Mouse (Mus musculus): ENCODE results near the gene Spon1. TPM values are rescaled to one million over a fixed set of nuclear protein-coding genes. Genes with fewer than 3 reads are reported as not detected.
A peak's percentile ranks its signal among the peaks of the same experiment; 100 is the strongest.

The Spon1 gene
- polyA plus RNA-seq, 1 experiment from 2014 or later: 57.4 TPM

- no peak for ATAC-seq (replicated peaks; ENCODE audit: insufficient number of reproducible peaks, insufficient read depth, low FRiP score, low read depth)
- no peak overlapping the region for H3K4me2 ChIP-seq
- 0 out of 2 replicates have a peak, but pooled peaks cover 2% of the 10 kb centered on the region for H3K4me1 ChIP-seq (replicated peaks)
- no peak overlapping the region for H3K27ac ChIP-seq
- no peaks in the 10 kb centered on the region for H3K9me3 ChIP-seq (replicated peaks)
- 71% methylated on average over 7 of the region's 7 CpGs for WGBS
- no peaks in the 10 kb centered on the region for H3K36me3 ChIP-seq
- no peak overlapping the region for H3K9ac ChIP-seq
- no peak overlapping the region for H3K4me3 ChIP-seq
- H3K27me3 ChIP-seq: no peaks in the 10 kb centered on the region
Measured at GRCm38 (mm10) chr7:113879085-113879501, 113.3 kb downstream of the Spon1 start.

- H3K4me2 ChIP-seq: no peak overlapping the region
- no peaks in the 10 kb centered on the region for H3K9me3 ChIP-seq (replicated peaks)
- H3K4me3 ChIP-seq: no peak overlapping the region
- no peak for ATAC-seq (replicated peaks; ENCODE audit: insufficient number of reproducible peaks, insufficient read depth, low FRiP score, low read depth)
- H3K9ac ChIP-seq: no peak overlapping the region
- no peak overlapping the region for H3K27ac ChIP-seq
- H3K36me3 ChIP-seq: no peaks in the 10 kb centered on the region
- H3K4me1 ChIP-seq (replicated peaks): 0 out of 2 replicates have a peak, but pooled peaks cover 2% of the 10 kb centered on the region
- 83% methylated on average over 3 of the region's 3 CpGs for WGBS
- no peaks in the 10 kb centered on the region for H3K27me3 ChIP-seq
Measured at GRCm38 (mm10) chr7:113880021-113880420, 114.2 kb downstream of the Spon1 start.

- Histone ChIP-seq H3K36me3 (no peaks in the 10 kb centered on the region), H3K4me2 (no peak overlapping the region), H3K4me1 (replicated peaks) (no peaks in the 10 kb centered on the region), H3K27me3 (no peaks in the 10 kb centered on the region), H3K4me3 (no peak overlapping the region), H3K9me3 (replicated peaks) (no peaks in the 10 kb centered on the region), H3K27ac (no peak overlapping the region), H3K9ac (no peak overlapping the region)
- no peak for ATAC-seq (replicated peaks; ENCODE audit: insufficient number of reproducible peaks, insufficient read depth, low FRiP score, low read depth)
- 97% methylated on average over 2 of the region's 2 CpGs for whole genome bisulfite sequencing
Measured at GRCm38 (mm10) chr7:113890782-113891181, 125.0 kb downstream of the Spon1 start.

DNA sequence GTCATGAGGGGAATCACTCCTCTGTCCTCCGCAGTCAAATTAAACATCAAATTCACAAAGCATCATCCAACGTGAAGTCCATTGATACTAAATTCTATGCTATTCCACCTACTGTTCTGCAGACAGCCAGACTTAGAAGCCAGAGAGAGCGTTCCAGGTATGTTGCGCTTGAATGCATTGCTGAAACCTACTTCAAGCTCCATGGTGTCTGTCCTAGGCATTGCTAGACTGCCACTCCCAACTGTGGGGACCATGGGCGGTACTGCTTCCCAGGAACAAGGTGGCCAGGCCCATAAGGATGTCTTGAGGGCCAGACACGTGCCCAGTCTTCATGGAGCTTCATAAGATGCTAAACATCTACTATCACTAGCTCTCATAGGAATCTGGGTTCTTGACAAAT, 125.7 kb downstream of the Spon1 start:
- no peak for ATAC-seq (replicated peaks; ENCODE audit: insufficient number of reproducible peaks, insufficient read depth, low FRiP score, low read depth)
- no peaks in the 10 kb centered on the region for H3K9me3 ChIP-seq (replicated peaks)
- no peaks in the 10 kb centered on the region for H3K4me1 ChIP-seq (replicated peaks)
- no peak overlapping the region for H3K4me3 ChIP-seq
- H3K27me3 ChIP-seq: no peaks in the 10 kb centered on the region
- no peaks in the 10 kb centered on the region for H3K36me3 ChIP-seq
- no peak overlapping the region for H3K9ac ChIP-seq
- 88% methylated on average over 6 of the region's 6 CpGs for WGBS
- no peak overlapping the region for H3K27ac ChIP-seq
- H3K4me2 ChIP-seq: no peak overlapping the region

- 82% methylated on average over 7 of the region's 7 CpGs for WGBS
- H3K9ac ChIP-seq: no peak overlapping the region
- no peaks in the 10 kb centered on the region for H3K9me3 ChIP-seq (replicated peaks)
- H3K36me3 ChIP-seq: no peaks in the 10 kb centered on the region
- H3K27me3 ChIP-seq: no peaks in the 10 kb centered on the region
- H3K4me1 ChIP-seq (replicated peaks): no peaks in the 10 kb centered on the region
- no peak overlapping the region for H3K27ac ChIP-seq
- no peak for ATAC-seq (replicated peaks; ENCODE audit: insufficient number of reproducible peaks, insufficient read depth, low FRiP score, low read depth)
- H3K4me3 ChIP-seq: no peak overlapping the region
- no peak overlapping the region for H3K4me2 ChIP-seq
Measured at GRCm38 (mm10) chr7:113893944-113894662, 128.3 kb downstream of the Spon1 start.

DNA sequence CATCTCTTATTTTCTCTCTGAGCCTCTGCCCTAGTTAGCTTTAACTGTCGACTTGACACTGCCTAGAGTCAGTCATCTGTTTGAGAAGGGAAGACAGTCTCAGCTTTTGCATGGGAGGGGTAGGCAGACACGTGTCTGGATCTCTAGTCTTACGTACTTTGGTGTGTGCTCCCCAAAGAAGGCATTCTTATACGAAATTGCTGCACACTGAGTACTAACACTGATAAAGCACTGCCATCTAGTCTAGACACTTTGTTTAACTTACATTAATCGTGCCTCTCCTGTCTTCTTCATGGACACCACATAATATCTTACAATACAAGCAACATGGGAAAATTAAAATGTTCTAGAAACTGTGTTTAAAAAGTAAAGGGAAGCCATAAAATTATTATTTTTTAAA, 129.5 kb downstream of the Spon1 start:
- ATAC-seq (replicated peaks; ENCODE audit: insufficient number of reproducible peaks, insufficient read depth, low FRiP score, low read depth): no peak
- Histone ChIP-seq H3K9me3 (replicated peaks) (no peaks in the 10 kb centered on the region), H3K36me3 (no peaks in the 10 kb centered on the region), H3K4me1 (replicated peaks) (no peaks in the 10 kb centered on the region), H3K4me2 (no peak overlapping the region), H3K27ac (no peak overlapping the region), H3K4me3 (no peak overlapping the region), H3K9ac (no peak overlapping the region), H3K27me3 (no peaks in the 10 kb centered on the region)
- 57% methylated on average over 5 of the region's 5 CpGs for WGBS

GRCm38 (mm10) chr7:113898388-113898787, 132.6 kb downstream of the Spon1 start:
- no peak overlapping the region for H3K27ac ChIP-seq
- no peak for ATAC-seq (replicated peaks; ENCODE audit: insufficient number of reproducible peaks, insufficient read depth, low FRiP score, low read depth)
- H3K36me3 ChIP-seq: no peaks in the 10 kb centered on the region
- no peaks in the 10 kb centered on the region for H3K27me3 ChIP-seq
- H3K9me3 ChIP-seq (replicated peaks): no peaks in the 10 kb centered on the region
- no peak overlapping the region for H3K9ac ChIP-seq
- no peak overlapping the region for H3K4me2 ChIP-seq
- H3K4me3 ChIP-seq: no peak overlapping the region
- 0 out of 2 replicates have a peak, but pooled peaks cover 4% of the 10 kb centered on the region for H3K4me1 ChIP-seq (replicated peaks)

GRCm38 (mm10) chr7:113901511-113901910, 135.7 kb downstream of the Spon1 start:
- no peak overlapping the region for H3K27ac ChIP-seq
- 80% methylated on average over 2 of the region's 2 CpGs for WGBS
- H3K4me1 ChIP-seq (replicated peaks): 0 out of 2 replicates have a peak, but pooled peaks cover 4% of the 10 kb centered on the region
- no peak overlapping the region for H3K4me2 ChIP-seq
- H3K27me3 ChIP-seq: no peaks in the 10 kb centered on the region
- ATAC-seq (replicated peaks; ENCODE audit: insufficient number of reproducible peaks, insufficient read depth, low FRiP score, low read depth): no peak
- no peaks in the 10 kb centered on the region for H3K9me3 ChIP-seq (replicated peaks)
- H3K4me3 ChIP-seq: no peak overlapping the region
- H3K9ac ChIP-seq: no peak overlapping the region
- H3K36me3 ChIP-seq: no peaks in the 10 kb centered on the region

DNA sequence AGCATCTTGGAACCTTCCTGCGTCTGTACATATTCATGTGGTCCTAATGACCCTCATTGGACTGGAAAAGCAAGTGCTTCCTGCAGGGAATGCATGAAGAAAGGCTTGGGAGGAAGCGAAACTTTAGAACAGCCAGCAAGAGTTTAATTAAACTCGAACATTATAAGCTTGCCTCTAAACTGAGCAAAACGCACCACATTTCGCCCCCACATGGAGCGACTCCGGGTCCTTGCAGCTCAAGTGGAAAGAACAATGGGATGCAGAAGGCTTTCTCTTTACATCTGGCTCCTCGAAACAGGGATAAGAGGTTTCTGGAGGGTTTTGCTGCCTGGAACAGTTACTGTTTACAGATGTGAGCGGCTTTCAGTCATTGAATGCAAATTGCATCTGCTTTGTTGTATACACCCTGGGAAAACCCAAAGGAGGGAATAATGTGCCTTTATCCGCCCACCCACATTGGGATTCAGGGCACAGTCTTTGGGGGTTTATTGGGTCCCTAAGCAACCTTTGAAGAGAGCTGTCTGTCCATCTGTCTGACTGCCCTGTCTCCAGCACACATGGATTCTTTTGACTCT, 136.2 kb downstream of the Spon1 start:
- Histone ChIP-seq H3K4me2 (no peak overlapping the region), H3K4me1 (replicated peaks) (0 out of 2 replicates have a peak, but pooled peaks cover 4% of the 10 kb centered on the region), H3K36me3 (no peaks in the 10 kb centered on the region), H3K27ac (no peak overlapping the region), H3K9ac (no peak overlapping the region), H3K27me3 (no peaks in the 10 kb centered on the region), H3K4me3 (no peak overlapping the region), H3K9me3 (replicated peaks) (no peaks in the 10 kb centered on the region)
- ATAC-seq (replicated peaks; ENCODE audit: insufficient number of reproducible peaks, insufficient read depth, low FRiP score, low read depth): no peak
- WGBS: 76% methylated on average over 10 of the region's 10 CpGs

DNA sequence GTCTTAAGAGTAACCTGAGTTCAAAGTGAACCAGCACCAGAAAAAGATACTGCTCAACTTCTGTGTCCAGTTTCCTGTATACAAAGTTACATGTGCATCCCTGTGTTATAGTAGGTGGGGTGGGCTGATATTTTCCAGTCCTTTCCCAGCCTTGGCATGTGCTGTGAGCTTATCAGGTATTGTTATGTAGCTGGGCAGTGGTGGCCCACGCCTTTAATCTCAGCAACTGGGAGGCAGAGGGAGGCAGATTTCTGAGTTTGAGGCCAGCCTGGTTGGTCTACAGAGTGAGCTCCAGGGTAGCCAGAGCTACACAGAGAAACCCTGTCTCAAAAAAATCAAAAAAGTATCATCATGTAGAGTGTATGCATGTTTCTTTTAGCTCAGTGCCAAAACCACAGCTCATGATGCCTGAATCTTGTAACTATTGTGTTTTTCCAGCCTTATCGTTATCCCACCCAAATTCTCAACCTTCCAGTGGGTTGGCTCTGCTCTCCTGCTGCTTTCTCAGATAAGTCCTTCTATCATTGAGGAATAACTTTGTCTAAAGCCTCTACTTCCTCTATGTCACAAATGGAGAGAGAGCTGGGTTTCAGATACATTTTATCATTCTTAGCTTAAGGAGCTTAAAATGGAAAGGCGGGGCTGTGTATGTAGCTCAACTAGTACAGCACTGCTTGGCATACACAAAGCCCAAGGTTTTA, 137.5 kb downstream of the Spon1 start:
- no peak overlapping the region for H3K4me3 ChIP-seq
- H3K36me3 ChIP-seq: no peaks in the 10 kb centered on the region
- no peaks in the 10 kb centered on the region for H3K9me3 ChIP-seq (replicated peaks)
- no peak overlapping the region for H3K27ac ChIP-seq
- 0 out of 2 replicates have a peak, but pooled peaks cover 4% of the 10 kb centered on the region for H3K4me1 ChIP-seq (replicated peaks)
- WGBS: 58% methylated on average over 3 of the region's 3 CpGs
- H3K27me3 ChIP-seq: no peaks in the 10 kb centered on the region
- ATAC-seq (replicated peaks; ENCODE audit: insufficient number of reproducible peaks, insufficient read depth, low FRiP score, low read depth): peak; percentile 39; the same call in 1 of the 2 replicates
- H3K9ac ChIP-seq: no peak overlapping the region
- no peak overlapping the region for H3K4me2 ChIP-seq

- H3K4me1 ChIP-seq (replicated peaks): 0 out of 2 replicates have a peak, but pooled peaks cover 4% of the 10 kb centered on the region
- H3K27me3 ChIP-seq: no peaks in the 10 kb centered on the region
- WGBS: 86% methylated on average over 5 of the region's 5 CpGs
- H3K9ac ChIP-seq: no peak overlapping the region
- H3K4me2 ChIP-seq: no peak overlapping the region
- no peaks in the 10 kb centered on the region for H3K9me3 ChIP-seq (replicated peaks)
- H3K4me3 ChIP-seq: no peak overlapping the region
- H3K27ac ChIP-seq: no peak overlapping the region
- H3K36me3 ChIP-seq: no peaks in the 10 kb centered on the region
- ATAC-seq (replicated peaks; ENCODE audit: insufficient number of reproducible peaks, insufficient read depth, low FRiP score, low read depth): no peak
Measured at GRCm38 (mm10) chr7:113903939-113904338, 138.1 kb downstream of the Spon1 start.
